Comparison of ENCODE assay signal across 10 mouse cellular contexts in the genomic region with DNA sequence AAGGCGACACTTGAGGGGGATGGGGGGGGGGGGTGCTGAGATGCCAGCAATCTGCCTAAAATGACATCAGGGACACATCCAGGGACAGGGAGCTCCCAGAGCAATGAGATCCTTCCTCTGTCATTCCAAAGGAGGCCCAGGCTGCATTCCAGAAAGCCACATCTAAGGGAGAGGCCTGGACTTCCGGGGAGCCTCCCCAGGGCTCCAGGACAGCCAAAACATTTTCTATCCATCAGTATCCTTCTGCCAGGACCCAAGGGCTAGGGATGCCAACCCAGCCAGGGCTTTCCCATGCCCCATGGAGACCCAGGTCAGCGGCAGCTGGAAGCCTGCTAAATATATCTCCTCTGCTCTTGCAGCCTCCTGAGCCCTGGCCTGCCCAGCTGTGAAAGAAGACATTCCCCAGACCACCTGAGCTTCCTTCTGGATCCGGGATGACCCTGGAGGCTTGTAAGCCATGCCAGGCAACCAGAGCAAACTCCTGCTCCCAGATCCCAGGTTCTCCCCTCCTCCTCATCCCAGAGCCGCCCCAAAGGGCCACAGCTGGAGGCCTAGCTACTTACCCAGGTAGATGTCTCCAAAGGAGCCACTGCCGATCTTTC. TPM values are rescaled to one million over a fixed set of nuclear protein-coding genes. Genes with fewer than 3 reads are reported as not detected.
DNase-seq lines count a peak whose midpoint lies in the region; ATAC-seq and TF ChIP-seq lines count a peak whose summit lies in the region.
"Had no signal": no experiment of that assay in that cellular context is flagged by ENCODE, and none has a peak within 500 bp of the region (broad histone marks: within the 10 kb centered on the region; RNA-seq: fewer than 3 reads in every experiment).

No protein-coding gene starts in this region.

- in situ Hi-C loops in ES-E14 (cut with MboI; ENCODE audit: low sequenced_read_pairs in 2 of 2, unreplicated experiment in 2 of 2), result no loop called here

- no peaks in the 10 kb centered on the region for H3K9me3 ChIP-seq in heart, embryonic 11.5 days (replicated peaks; ENCODE audit: control insufficient read depth, low read length)
- no peaks in the 10 kb centered on the region for H3K9me3 ChIP-seq in ES-E14 (ENCODE audit: control insufficient read depth, insufficient read depth, low read depth, low read length)
- no peaks in the 10 kb centered on the region for H3K9me3 ChIP-seq in heart, embryonic 16.5 days (replicated peaks; ENCODE audit: control insufficient read depth, low read length)
- H3K9me3 ChIP-seq: megakaryocyte, embryonic 14.5 days had no signal

- H3K4me2 ChIP-seq in heart, embryonic 11.5 days, result peak overlapping the region; percentile 3; the same call in 1 of the 2 replicates
- H3K4me2 ChIP-seq in heart, embryonic 16.5 days (ENCODE audit: low read depth, low read length), result peak overlapping the region; percentile 94

- H3K36me3 ChIP-seq in heart, embryonic 11.5 days (ENCODE audit: control insufficient read depth, insufficient read depth, low read length), result peaks cover 30% of the 10 kb centered on the region
- H3K36me3 ChIP-seq in ES-E14 (ENCODE audit: control insufficient read depth, insufficient read depth, low read length, poor library complexity, severe bottlenecking), result peaks cover 16% of the 10 kb centered on the region; the same call in 1 of the 2 replicates
- H3K36me3 ChIP-seq in heart, embryonic 16.5 days (ENCODE audit: control insufficient read depth, insufficient read depth), result peaks cover 7% of the 10 kb centered on the region

- DNase-seq in heart, adult 9 months (ENCODE audit: low spot score in 2 of 2), result no peak
- DNase-seq in ES-E14 (ENCODE audit: low read depth, low spot score), result no peak
- peak; percentile 45 to 74 for DNase-seq in lung, postnatal 4 days
- DNase-seq in natural killer cell, adult 2 months (ENCODE audit: low spot score in 2 of 2), result no peak
- DNase-seq in retina, embryonic 14.5 days (ENCODE audit: low spot score), result no peak
- DNase-seq: cerebellum, adult 9-10 months had no signal

- H3K27me3 ChIP-seq in heart, embryonic 11.5 days (ENCODE audit: control insufficient read depth, insufficient read depth, low read length), result no peaks in the 10 kb centered on the region
- H3K27me3 ChIP-seq in heart, embryonic 16.5 days (ENCODE audit: control insufficient read depth, insufficient read depth, low read length), result no peaks in the 10 kb centered on the region
- H3K27me3 ChIP-seq: megakaryocyte, embryonic 14.5 days had no signal

- no peak for ATAC-seq in heart, embryonic 11.5 days (replicated peaks; ENCODE audit: insufficient number of reproducible peaks, low FRiP score, low TSS enrichment)
- no peak for ATAC-seq in heart, embryonic 16.5 days (replicated peaks; ENCODE audit: extremely low read depth, insufficient read depth, low FRiP score)
- ATAC-seq in CD4-positive, CD25-positive, alpha-beta regulatory T cell, adult 4 months, result no peak

- H3K27ac ChIP-seq in heart, embryonic 11.5 days (ENCODE audit: low read depth, low read length), result peak overlapping the region; percentile 1
- H3K27ac ChIP-seq in ES-E14 (ENCODE audit: insufficient read depth, low read depth, low read length, poor library complexity, severe bottlenecking), result 0 out of 2 replicates have a peak overlapping the region, but pooled peaks have one; percentile 30
- peak overlapping the region; percentile 58 for H3K27ac ChIP-seq in heart, embryonic 16.5 days (ENCODE audit: low read length)

- H3K4me1 ChIP-seq in heart, embryonic 11.5 days (ENCODE audit: control insufficient read depth, insufficient read depth, low read length), result peaks cover 76% of the 10 kb centered on the region
- H3K4me1 ChIP-seq in ES-E14 (ENCODE audit: control insufficient read depth in 2 of 2, insufficient read depth in 2 of 2, low read length in 2 of 2, poor library complexity in 1 of 2), result peaks cover 30 to 49% of the 10 kb centered on the region in 2 experiments
- H3K4me1 ChIP-seq in heart, embryonic 16.5 days (ENCODE audit: control insufficient read depth, insufficient read depth, low read length), result peaks cover 72% of the 10 kb centered on the region

- WGBS in heart, embryonic 11.5 days (ENCODE audit: insufficient replicate concordance), result 44% methylated on average over 6 of the region's 6 CpGs
- 40% methylated on average over 6 of the region's 6 CpGs for WGBS in heart, embryonic 16.5 days

- no peak overlapping the region for H3K4me3 ChIP-seq in heart, embryonic 11.5 days (ENCODE audit: low read depth, low read length)
- H3K4me3 ChIP-seq in ES-E14 (ENCODE audit: insufficient read depth in 1 of 2, low read depth in 1 of 2, low read length in 2 of 2, poor library complexity in 1 of 2, severe bottlenecking in 1 of 2), result peak overlapping the region; percentile 4 to 48; a peak in 2 of 4 replicates
- 0 out of 2 replicates have a peak overlapping the region, but pooled peaks have one; percentile 2 for H3K4me3 ChIP-seq in heart, embryonic 16.5 days (ENCODE audit: low read length)
- H3K4me3 ChIP-seq: megakaryocyte, embryonic 14.5 days had no signal

- no peak overlapping the region for H3K9ac ChIP-seq in heart, embryonic 11.5 days (ENCODE audit: low read depth, low read length)
- peak overlapping the region; percentile 3; the same call in 1 of the 2 replicates for H3K9ac ChIP-seq in ES-E14 (ENCODE audit: insufficient read depth, low read depth, low read length, poor library complexity, severe bottlenecking)
- H3K9ac ChIP-seq in heart, embryonic 16.5 days (ENCODE audit: low read length), result peak overlapping the region; percentile 58

TF ChIP-seq in ES-E14, 5 proteins besides CTCF, POLR2A, EP300 and RAD21:
- no peak for TF ChIP-seq ZNF384 (IDR thresholded peaks at IDR 0.05; ENCODE audit: low read depth, low read length)
- TF ChIP-seq HCFC1 (IDR thresholded peaks at IDR 0.05; ENCODE audit: borderline replicate concordance, insufficient read depth, low read length), result no peak
- no peak for TF ChIP-seq MAFK (IDR thresholded peaks at IDR 0.05; ENCODE audit: insufficient read depth, low read depth, low read length)
- TF ChIP-seq CHD2 (IDR thresholded peaks at IDR 0.05; ENCODE audit: low read depth, low read length), result no peak
- no peak for TF ChIP-seq ZC3H11A (IDR thresholded peaks at IDR 0.05; ENCODE audit: borderline replicate concordance, low read depth, low read length)

RNA-seq across cellular contexts. Expression of a gene that starts 17.1 kb away (rescaled TPM):
- polyA plus RNA-seq in heart, embryonic 11.5 days (2014; fragmentation: Nextera tagmentation; extraction: Ambion mirVana), result 73.2 and 91.0 TPM in 2 replicates
- total RNA-seq in ES-E14 (2012; rRNA removed), result 72.8 and 82.0 TPM in 2 replicates
- polyA plus RNA-seq in heart, embryonic 16.5 days (2015; fragmentation: Nextera tagmentation; extraction: Ambion mirVana), result 54.0 and 70.2 TPM in 2 replicates
- 1 to 10 TPM; 3.1 to 6.2 TPM for polyA plus RNA-seq in CD4-positive, CD25-positive, alpha-beta regulatory T cell, adult 4 months (2017; shearing (Covaris generic))

RNA-seq across cellular contexts. Expression of a gene that starts 34.9 kb away (rescaled TPM):
- 55.0 and 56.5 TPM in 2 replicates for polyA plus RNA-seq in heart, embryonic 11.5 days (2014; fragmentation: Nextera tagmentation; extraction: Ambion mirVana)
- total RNA-seq in ES-E14 (2012; rRNA removed), result 40.6 and 51.7 TPM in 2 replicates
- polyA plus RNA-seq in heart, embryonic 16.5 days (2015; fragmentation: Nextera tagmentation; extraction: Ambion mirVana), result 71.7 and 75.2 TPM in 2 replicates
- 10 to 100 TPM in 1 of 2 experiments, 1 to 10 TPM in 1; 9.6 to 12.5 TPM for polyA plus RNA-seq in CD4-positive, CD25-positive, alpha-beta regulatory T cell, adult 4 months (2017; shearing (Covaris generic))

Comparison
In these comparisons a context has a peak if more than half of its experiments do, and no peak if none do; other contexts are left out.
1. H3K27ac ChIP-seq: peak in every context shown above with its lines; median percentile 58 in heart, embryonic 16.5 days; 30 in ES-E14; 1 in heart, embryonic 11.5 days.
2. DNase-seq: peak in lung, postnatal 4 days (2 of 2); none in heart, adult 9 months (0 of 2), ES-E14 (single experiment), natural killer cell, adult 2 months (0 of 2) and retina, embryonic 14.5 days (single experiment).